Mouse (Mus musculus): ENCODE data around the gene Syngr3. TPM values are rescaled to one million over a fixed set of nuclear protein-coding genes. Genes with fewer than 3 reads are reported as not detected.

Gene Syngr3
- total RNA-seq, 1 experiment: 4.1 TPM

DNA sequence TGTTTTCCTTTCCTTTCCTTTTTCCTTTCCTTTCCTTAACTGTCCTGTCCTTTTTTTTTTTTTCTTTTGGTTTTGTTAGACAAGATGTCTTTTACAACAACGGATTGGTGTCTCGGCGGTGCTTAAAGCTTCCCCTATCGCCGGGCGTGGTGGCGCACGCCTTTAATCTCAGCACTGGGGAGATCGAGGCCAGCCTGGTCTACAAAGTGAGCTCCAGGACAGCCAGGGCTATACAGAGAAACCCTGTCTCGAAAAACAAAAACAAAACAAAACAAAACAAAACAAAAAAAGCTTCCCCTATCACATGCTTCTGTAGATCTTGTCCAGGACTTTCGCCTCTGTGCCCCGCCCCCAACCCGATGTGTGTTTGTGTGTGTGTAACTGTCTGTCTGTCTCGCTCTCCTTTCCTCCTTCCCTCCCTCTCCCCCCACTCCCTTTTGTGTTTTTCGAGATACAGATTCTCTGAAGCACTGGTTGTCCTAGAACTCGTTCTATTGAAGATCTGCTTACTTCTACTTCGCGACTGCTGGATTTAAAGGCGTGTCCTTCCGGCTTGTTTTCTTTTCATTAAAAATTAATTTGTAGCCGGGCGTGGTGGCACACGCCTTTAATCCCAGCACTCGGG, 18.2 kb upstream of the Syngr3 start:
- peak overlapping the region; percentile 83 to 96 for H3K4me3 ChIP-seq (ENCODE audit: insufficient read depth in 1 of 2, low read depth in 1 of 2, low read length in 2 of 2, poor library complexity in 1 of 2, severe bottlenecking in 1 of 2)
- no peaks in the 10 kb centered on the region for H3K9me3 ChIP-seq (ENCODE audit: control insufficient read depth, insufficient read depth, low read depth, low read length)
- peak overlapping the region; percentile 53; the same call in 1 of the 2 replicates for H3K9ac ChIP-seq (ENCODE audit: insufficient read depth, low read depth, low read length, poor library complexity, severe bottlenecking)
- DNase-seq (ENCODE audit: low read depth, low spot score): no peak
- no peak for TF ChIP-seq MAFK (IDR thresholded peaks at IDR 0.05; ENCODE audit: insufficient read depth, low read depth, low read length)
- TF ChIP-seq HCFC1 (IDR thresholded peaks at IDR 0.05; ENCODE audit: borderline replicate concordance, insufficient read depth, low read length): no peak
- no peak for TF ChIP-seq ZC3H11A (IDR thresholded peaks at IDR 0.05; ENCODE audit: borderline replicate concordance, low read depth, low read length)
- no peak for TF ChIP-seq CHD2 (IDR thresholded peaks at IDR 0.05; ENCODE audit: low read depth, low read length)
- TF ChIP-seq ZNF384 (IDR thresholded peaks at IDR 0.05; ENCODE audit: low read depth, low read length): no peak
- in situ Hi-C loops (cut with MboI; ENCODE audit: low sequenced_read_pairs in 2 of 2, unreplicated experiment in 2 of 2): no loop called here
- H3K4me1 ChIP-seq (ENCODE audit: control insufficient read depth in 2 of 2, insufficient read depth in 2 of 2, low read length in 2 of 2, poor library complexity in 1 of 2): no peaks in the 10 kb centered on the region; a peak in 1 of 4 replicates
- H3K27ac ChIP-seq (ENCODE audit: insufficient read depth, low read depth, low read length, poor library complexity, severe bottlenecking): peak overlapping the region; percentile 60; the same call in 1 of the 2 replicates
- peaks cover 22% of the 10 kb centered on the region for H3K36me3 ChIP-seq (ENCODE audit: control insufficient read depth, insufficient read depth, low read length, poor library complexity, severe bottlenecking)

DNA sequence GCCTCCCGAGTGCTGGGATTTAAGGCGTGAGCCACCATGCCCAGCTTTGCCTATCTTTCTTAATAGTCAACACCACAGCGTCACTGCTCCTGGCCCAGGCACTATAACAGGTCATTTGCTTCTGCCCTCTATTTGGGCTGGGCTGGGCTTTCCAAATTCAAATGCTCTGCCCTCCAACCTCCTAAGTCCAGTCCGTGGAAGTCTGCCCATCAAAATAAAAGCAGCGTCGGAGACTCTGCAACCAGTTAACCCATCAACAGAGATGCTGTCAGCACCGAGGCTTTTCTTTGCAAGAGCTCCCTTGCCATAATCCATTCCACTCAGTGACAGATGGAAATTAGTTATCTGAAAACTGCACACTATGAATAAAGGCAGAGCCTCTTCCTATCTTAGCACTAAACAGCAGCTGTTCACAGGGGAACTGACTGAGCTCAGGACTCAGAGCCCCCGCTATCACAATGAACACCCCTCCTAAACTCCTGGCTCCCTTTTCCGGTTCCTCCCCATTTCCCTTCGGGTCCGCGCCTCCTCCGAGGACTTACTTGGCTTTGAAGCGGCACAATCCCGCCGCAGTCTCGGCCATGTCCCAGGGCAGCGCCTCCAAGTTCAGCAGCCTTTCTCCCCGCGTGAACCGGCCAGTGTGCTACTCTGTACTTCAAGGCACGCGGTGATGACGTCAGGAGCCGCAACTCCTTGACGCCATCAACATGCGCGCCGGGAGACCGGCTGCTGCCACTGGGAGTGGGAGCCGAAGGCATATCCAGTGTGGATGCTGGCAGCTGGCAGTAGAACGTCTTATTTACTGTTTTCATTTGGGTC, 17.4 kb upstream of the Syngr3 start, which contains the start of gene Tbl3:
Gene Tbl3 (minus strand): TSS at position 679 of the 819 bp plus-strand sequence.
- peak; percentile 93 for DNase-seq (ENCODE audit: low read depth, low spot score)
- Histone ChIP-seq H3K4me1 (ENCODE audit: control insufficient read depth in 2 of 2, insufficient read depth in 2 of 2, low read length in 2 of 2, poor library complexity in 1 of 2) (no peaks in the 10 kb centered on the region; a peak in 1 of 4 replicates), H3K9me3 (ENCODE audit: control insufficient read depth, insufficient read depth, low read depth, low read length) (no peaks in the 10 kb centered on the region), H3K27ac (ENCODE audit: insufficient read depth, low read depth, low read length, poor library complexity, severe bottlenecking) (peak within 1 kb of the TSS; percentile 60), H3K36me3 (ENCODE audit: control insufficient read depth, insufficient read depth, low read length, poor library complexity, severe bottlenecking) (peaks cover 27% of the 10 kb centered on the region), H3K9ac (ENCODE audit: insufficient read depth, low read depth, low read length, poor library complexity, severe bottlenecking) (peak within 1 kb of the TSS; percentile 96), H3K4me3 (ENCODE audit: insufficient read depth in 1 of 2, low read depth in 1 of 2, low read length in 2 of 2, poor library complexity in 1 of 2, severe bottlenecking in 1 of 2) (peak within 1 kb of the TSS; percentile 83 to 96)
- TF ChIP-seq HCFC1 (IDR thresholded peaks at IDR 0.05; ENCODE audit: borderline replicate concordance, insufficient read depth, low read length) (peak; percentile 82), MAFK (IDR thresholded peaks at IDR 0.05; ENCODE audit: insufficient read depth, low read depth, low read length) (no peak)
- in situ Hi-C loops (cut with MboI; ENCODE audit: low sequenced_read_pairs in 2 of 2, unreplicated experiment in 2 of 2): no loop called here

DNA sequence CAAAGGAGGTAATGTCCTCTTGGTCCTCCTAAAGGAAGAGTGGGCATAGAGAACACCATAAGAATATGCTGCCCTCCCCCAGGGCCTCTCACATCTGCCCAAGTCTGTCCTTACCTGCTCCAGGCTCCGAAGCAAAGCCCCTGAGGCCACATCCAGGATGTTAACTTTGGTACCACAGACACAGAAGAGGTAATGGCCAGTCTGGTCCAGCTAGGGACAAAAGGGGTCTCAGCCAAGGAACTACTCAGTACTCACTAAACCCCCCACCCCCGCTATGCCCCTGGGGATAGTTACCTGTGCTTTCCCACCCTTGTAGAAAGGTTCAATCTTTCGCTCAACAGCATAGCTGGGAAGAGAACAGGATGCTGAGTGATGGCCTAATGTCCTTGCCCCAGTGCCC, 16.1 kb upstream of the Syngr3 start:
- H3K36me3 ChIP-seq (ENCODE audit: control insufficient read depth, insufficient read depth, low read length, poor library complexity, severe bottlenecking): peaks cover 41% of the 10 kb centered on the region
- in situ Hi-C loops (cut with MboI; ENCODE audit: low sequenced_read_pairs in 2 of 2, unreplicated experiment in 2 of 2): no loop called here
- no peak overlapping the region for H3K4me3 ChIP-seq (ENCODE audit: insufficient read depth in 1 of 2, low read depth in 1 of 2, low read length in 2 of 2, poor library complexity in 1 of 2, severe bottlenecking in 1 of 2)
- no peaks in the 10 kb centered on the region; a peak in 1 of 4 replicates for H3K4me1 ChIP-seq (ENCODE audit: control insufficient read depth in 2 of 2, insufficient read depth in 2 of 2, low read length in 2 of 2, poor library complexity in 1 of 2)
- no peaks in the 10 kb centered on the region for H3K9me3 ChIP-seq (ENCODE audit: control insufficient read depth, insufficient read depth, low read depth, low read length)
- TF ChIP-seq ZNF384 (IDR thresholded peaks at IDR 0.05; ENCODE audit: low read depth, low read length) (no peak), ZC3H11A (IDR thresholded peaks at IDR 0.05; ENCODE audit: borderline replicate concordance, low read depth, low read length) (no peak), MAFK (IDR thresholded peaks at IDR 0.05; ENCODE audit: insufficient read depth, low read depth, low read length) (no peak), CHD2 (IDR thresholded peaks at IDR 0.05; ENCODE audit: low read depth, low read length) (no peak), HCFC1 (IDR thresholded peaks at IDR 0.05; ENCODE audit: borderline replicate concordance, insufficient read depth, low read length) (no peak)
- no peak overlapping the region for H3K27ac ChIP-seq (ENCODE audit: insufficient read depth, low read depth, low read length, poor library complexity, severe bottlenecking)
- DNase-seq (ENCODE audit: low read depth, low spot score): no peak
- H3K9ac ChIP-seq (ENCODE audit: insufficient read depth, low read depth, low read length, poor library complexity, severe bottlenecking): no peak overlapping the region

DNA sequence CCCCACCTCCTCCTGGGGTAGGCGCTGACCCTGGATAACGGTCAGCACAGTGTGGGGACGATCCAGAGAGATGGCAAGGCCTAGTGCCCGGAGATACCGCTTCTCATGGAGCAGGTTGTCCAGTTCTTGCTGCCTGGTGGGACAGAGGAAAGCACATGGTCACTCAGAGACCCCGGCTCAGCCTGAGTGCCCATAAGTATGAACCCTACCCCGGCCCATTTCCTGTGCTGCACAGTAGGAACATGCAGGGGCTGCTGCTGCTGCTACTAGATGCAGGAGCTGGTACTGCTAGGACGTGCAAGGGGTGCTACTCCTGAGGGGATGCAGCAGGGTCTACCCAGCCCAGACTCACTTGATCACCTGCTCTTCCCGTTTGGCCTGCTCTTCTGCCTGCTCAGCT, 11.5 kb upstream of the Syngr3 start:
- Histone ChIP-seq H3K4me3 (ENCODE audit: insufficient read depth in 1 of 2, low read depth in 1 of 2, low read length in 2 of 2, poor library complexity in 1 of 2, severe bottlenecking in 1 of 2) (no peak overlapping the region), H3K27ac (ENCODE audit: insufficient read depth, low read depth, low read length, poor library complexity, severe bottlenecking) (no peak overlapping the region), H3K9ac (ENCODE audit: insufficient read depth, low read depth, low read length, poor library complexity, severe bottlenecking) (no peak overlapping the region), H3K4me1 (ENCODE audit: control insufficient read depth in 2 of 2, insufficient read depth in 2 of 2, low read length in 2 of 2, poor library complexity in 1 of 2) (peaks cover 11 to 13% of the 10 kb centered on the region in 2 experiments), H3K36me3 (ENCODE audit: control insufficient read depth, insufficient read depth, low read length, poor library complexity, severe bottlenecking) (peaks cover 55% of the 10 kb centered on the region), H3K9me3 (ENCODE audit: control insufficient read depth, insufficient read depth, low read depth, low read length) (no peaks in the 10 kb centered on the region)
- TF ChIP-seq ZC3H11A (IDR thresholded peaks at IDR 0.05; ENCODE audit: borderline replicate concordance, low read depth, low read length) (no peak), HCFC1 (IDR thresholded peaks at IDR 0.05; ENCODE audit: borderline replicate concordance, insufficient read depth, low read length) (no peak), ZNF384 (IDR thresholded peaks at IDR 0.05; ENCODE audit: low read depth, low read length) (no peak), MAFK (IDR thresholded peaks at IDR 0.05; ENCODE audit: insufficient read depth, low read depth, low read length) (no peak), CHD2 (IDR thresholded peaks at IDR 0.05; ENCODE audit: low read depth, low read length) (no peak)
- in situ Hi-C loops (cut with MboI; ENCODE audit: low sequenced_read_pairs in 2 of 2, unreplicated experiment in 2 of 2): no loop called here
- DNase-seq (ENCODE audit: low read depth, low spot score): no peak
